Mouse (Mus musculus) erythroblast, adult 5-6 weeks (primary cell): ENCODE results near the gene Pex11b. TPM values are rescaled to one million over a fixed set of nuclear protein-coding genes. Genes with fewer than 3 reads are reported as not detected.
A peak's percentile ranks its signal among the peaks of the same experiment; 100 is the strongest.
"Not testable (repeated sequence)": the region's sequence is repeated elsewhere in the genome, so short reads cannot be mapped to it uniquely, and the experiment has no call there.

Experiments
- ATAC-seq: replicated peaks from 2 replicates; pipeline ENCODE4 v1.8.0; 2016; ENCODE audit warnings: moderate number of reproducible peaks, mild to moderate bottlenecking, moderate TSS enrichment, inconsistent platforms; ENCODE audit not compliant: poor library complexity, low FRiP score, severe bottlenecking
- total RNA-seq, 2 experiments: library from RNA; stranded (forward) in 1 of 2; stranded (reverse) in 1 of 2; fragments of 150-400 nt in 1 of 2; fragments of 200-764, 138-1000 nt in 1 of 2; gene quantifications; 2 replicates each; pipeline versions ENCODE4 v1.2.3 to v1.2.4; 2015 to 2017; ENCODE audit warnings: low replicate concordance in 2 of 2

Pex11b gene
- total RNA-seq, 2 experiments from 2014 or later = 7.1 to 22.1 TPM

GRCm38 (mm10) chr3:96669727-96670468 is 34.7 kb downstream of the Pex11b start, which contains the start of gene Ankrd35:
Gene Ankrd35 (plus strand): TSS chr3:96670131.
- peak; percentile 87 for ATAC-seq

DNA sequence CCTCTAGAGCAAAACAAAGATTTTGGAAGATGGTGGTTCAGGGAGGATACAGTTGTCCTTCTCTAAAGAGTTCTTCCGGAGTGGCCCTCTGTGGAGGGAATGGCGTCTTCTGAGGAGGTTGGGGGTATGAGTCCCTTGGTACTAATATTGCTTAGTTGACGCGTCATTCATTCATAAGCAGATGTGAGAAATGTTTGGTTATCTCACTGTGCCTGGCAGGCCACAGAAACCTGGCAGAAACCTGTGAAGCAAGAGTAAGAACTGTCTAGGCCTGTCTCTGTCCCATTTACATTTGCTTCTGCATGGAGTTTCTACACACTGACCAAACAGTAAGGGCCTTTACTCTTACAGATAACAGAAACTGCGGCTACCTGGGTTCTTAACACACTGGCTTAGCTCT is 36.3 kb downstream of the Pex11b start:
- ATAC-seq = no peak

DNA sequence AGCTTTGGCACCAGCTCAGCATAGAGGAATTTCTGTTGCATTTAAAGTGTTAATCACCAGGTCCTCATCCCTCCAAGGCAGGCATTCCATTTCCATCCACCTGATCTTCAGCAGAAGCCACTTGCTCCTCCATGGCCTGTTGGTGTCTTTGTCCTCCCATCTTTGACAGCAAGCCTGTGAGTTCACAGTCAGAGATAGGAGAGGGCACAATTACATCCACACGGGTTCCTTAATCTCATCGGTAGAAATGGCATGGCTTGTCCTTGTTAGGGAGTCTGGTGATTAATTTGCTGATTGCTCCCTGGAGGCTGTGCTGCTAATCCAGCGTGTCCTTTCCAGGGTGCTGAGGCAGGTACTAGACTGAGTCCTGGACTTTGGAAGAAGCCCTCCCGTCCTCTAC is 38.3 kb downstream of the Pex11b start:
- ATAC-seq = no peak

DNA sequence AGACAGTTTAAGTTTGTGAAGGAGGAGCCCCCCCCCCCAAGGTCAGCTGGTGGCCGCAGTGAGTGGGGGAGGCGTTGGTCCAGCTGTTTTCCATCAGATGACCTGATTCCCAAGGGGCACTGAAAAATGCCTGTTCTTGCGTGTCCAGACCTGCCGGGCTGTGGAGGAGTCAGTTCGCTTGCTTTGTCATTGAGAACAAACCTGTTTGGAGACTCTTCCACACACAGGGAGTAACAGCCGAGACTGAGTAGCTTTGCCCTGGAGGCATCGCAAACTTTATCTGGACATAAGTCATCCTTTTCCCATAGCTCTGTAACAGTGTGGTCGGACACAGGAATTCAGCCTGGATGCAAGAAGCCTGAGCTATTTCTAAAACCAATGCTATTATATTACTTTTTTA is 39.3 kb downstream of the Pex11b start:
- ATAC-seq = no peak

- ATAC-seq = no peak
Measured at GRCm38 (mm10) chr3:96675171-96675570, 40.0 kb downstream of the Pex11b start.

- ATAC-seq = no peak
Measured at GRCm38 (mm10) chr3:96675690-96676089, 40.5 kb downstream of the Pex11b start.

DNA sequence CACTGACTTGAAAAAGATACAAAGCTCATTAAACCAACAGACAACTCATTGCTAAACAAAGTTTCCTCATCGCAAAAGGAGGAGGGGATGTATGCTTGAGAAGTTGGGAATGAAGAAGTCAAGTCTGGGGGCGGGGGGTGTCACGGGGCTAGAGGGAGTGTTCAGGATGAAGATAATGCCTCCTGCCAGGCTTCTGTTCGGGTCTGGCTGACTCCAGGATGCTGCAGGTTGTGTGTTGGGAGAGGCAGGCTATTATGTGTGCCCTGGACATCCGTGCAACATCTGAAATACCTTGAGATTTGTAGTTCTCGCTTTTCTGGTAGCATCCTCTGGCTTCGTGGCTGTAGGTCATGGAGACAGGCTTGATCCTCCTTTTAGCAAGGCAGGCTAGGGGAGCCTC is 43.3 kb downstream of the Pex11b start:
- no peak for ATAC-seq

GRCm38 (mm10) chr3:96679159-96679674 is 44.0 kb downstream of the Pex11b start:
- ATAC-seq = no peak

DNA sequence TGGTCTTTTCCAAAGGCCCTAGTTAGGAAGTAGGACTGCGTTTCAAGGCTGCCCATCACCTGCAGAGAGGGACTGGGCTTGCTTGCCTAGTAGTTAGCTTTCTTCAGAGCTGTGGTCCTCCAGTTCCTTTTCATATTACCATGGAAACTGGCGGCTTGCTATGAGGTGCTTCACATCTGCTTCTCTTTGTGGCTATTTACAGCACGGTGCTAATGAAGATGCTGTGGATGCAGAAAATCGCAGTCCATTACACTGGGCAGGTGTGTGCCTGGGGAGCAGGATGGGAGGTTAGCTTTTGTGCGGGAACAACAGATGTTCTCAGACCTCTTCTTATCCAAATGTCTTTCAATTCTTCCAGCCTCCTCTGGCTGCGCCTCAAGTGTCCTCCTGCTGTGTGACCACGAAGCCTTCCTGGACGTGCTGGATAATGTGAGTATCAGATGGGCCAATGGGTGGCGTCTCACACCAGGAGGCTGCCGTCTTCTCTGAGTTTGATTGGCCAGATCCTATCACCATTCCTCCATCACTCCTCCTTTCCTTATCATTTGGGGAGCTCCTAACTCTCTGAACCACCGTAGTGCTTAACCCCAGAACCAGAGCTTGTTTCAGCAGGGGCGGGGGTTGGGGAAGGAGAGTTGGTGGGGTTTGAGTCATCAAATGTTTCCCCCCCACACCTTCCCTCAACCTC is 45.2 kb downstream of the Pex11b start:
- ATAC-seq = no peak

DNA sequence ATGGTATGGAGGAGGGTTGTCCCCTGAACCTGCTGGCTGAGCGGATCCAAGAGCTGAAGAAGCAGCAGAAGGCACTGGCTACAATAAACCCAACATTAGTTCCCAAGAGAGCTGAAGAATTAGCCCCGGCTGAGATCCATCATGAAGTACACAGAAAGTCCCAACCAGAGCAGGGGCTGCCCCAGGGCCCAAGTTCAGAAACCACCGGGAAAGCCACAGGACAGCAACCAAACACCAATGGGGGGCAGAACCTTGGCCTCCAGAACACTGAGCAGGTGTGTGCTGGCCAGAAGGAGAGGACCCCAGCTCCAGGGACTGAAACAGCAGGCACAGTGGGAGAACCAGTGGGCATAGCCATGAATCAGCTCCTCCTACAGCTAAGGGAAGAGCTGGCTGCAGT is 48.3 kb downstream of the Pex11b start:
- no peak for ATAC-seq

- ATAC-seq = no peak
Measured at GRCm38 (mm10) chr3:96684151-96684821, 49.1 kb downstream of the Pex11b start.

DNA sequence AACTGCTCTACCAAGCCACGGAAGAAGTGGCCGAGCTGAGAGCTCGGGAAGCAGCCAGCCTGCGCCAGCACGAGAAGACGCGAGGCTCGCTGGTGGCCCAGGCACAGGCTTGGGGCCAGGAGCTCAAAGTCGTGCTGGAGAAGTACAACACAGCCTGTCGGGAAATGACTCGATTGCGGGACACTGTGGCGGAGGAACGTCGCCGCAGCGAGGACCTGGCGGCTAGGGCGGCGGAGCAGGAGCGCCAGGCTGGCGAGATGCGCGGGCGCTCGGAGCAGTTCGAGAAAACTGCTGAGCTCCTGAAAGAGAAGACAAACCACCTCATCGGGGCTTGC is 49.6 kb downstream of the Pex11b start:
- no peak for ATAC-seq

GRCm38 (mm10) chr3:96686057-96686456 is 50.9 kb downstream of the Pex11b start:
- not testable (repeated sequence) for ATAC-seq

GRCm38 (mm10) chr3:96688854-96689253 is 53.7 kb downstream of the Pex11b start:
- ATAC-seq = no peak

DNA sequence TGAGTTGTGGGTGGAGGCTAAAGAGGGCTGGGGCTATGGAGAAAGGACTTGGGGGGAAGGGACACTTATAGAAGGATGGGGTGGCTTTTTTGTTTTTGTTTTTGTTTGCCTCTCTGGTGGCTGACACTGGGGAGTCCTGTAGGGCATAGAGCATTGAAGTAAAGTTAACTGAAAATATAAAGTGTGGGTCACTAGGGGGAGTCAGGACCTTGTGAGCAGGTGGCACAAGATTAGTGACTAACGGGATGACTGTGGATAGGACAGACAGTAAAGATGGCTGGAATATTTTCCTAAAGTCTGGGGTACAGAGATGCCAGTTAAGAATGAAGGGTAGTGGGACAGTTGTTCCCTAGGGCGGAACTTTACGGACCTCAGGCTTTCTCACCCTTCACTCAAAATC is 55.1 kb downstream of the Pex11b start:
- ATAC-seq = no peak

- ATAC-seq = no peak
Measured at GRCm38 (mm10) chr3:96692506-96692905, 57.3 kb downstream of the Pex11b start.

- ATAC-seq = no peak
Measured at GRCm38 (mm10) chr3:96693579-96693978, 58.4 kb downstream of the Pex11b start.
